Mouse (Mus musculus): ENCODE data around the gene Ppfibp1. TPM values are rescaled to one million over a fixed set of nuclear protein-coding genes. Genes with fewer than 3 reads are reported as not detected.

Ppfibp1 gene
- total RNA-seq, 2 experiments from 2014 or later, result 32.7 to 33.7 TPM

- no peak for DNase-seq
Measured at GRCm38 (mm10) chr6:146913489-146914198, 25.4 kb downstream of the Ppfibp1 start.

GRCm38 (mm10) chr6:146915808-146916207 lies 27.5 kb downstream of the Ppfibp1 start:
- no peak for DNase-seq

- DNase-seq, result no peak
Measured at GRCm38 (mm10) chr6:146917396-146917795, 29.1 kb downstream of the Ppfibp1 start.

- no peak for DNase-seq
Measured at GRCm38 (mm10) chr6:146918341-146918740, 30.1 kb downstream of the Ppfibp1 start.

- no peak for DNase-seq
Measured at GRCm38 (mm10) chr6:146926415-146926980, 38.2 kb downstream of the Ppfibp1 start.

- DNase-seq, result no peak
Measured at GRCm38 (mm10) chr6:146928108-146928507, 39.8 kb downstream of the Ppfibp1 start.

- no peak for DNase-seq
Measured at GRCm38 (mm10) chr6:146929031-146929430, 40.7 kb downstream of the Ppfibp1 start.

GRCm38 (mm10) chr6:146933123-146933522 lies 44.8 kb downstream of the Ppfibp1 start:
- no peak for DNase-seq

- peak; percentile 64 for DNase-seq
Measured at GRCm38 (mm10) chr6:146935957-146936356, 47.7 kb downstream of the Ppfibp1 start.

GRCm38 (mm10) chr6:146939026-146939425 lies 50.7 kb downstream of the Ppfibp1 start:
- no peak for DNase-seq

- DNase-seq, result no peak
Measured at GRCm38 (mm10) chr6:146941505-146942275, 53.4 kb downstream of the Ppfibp1 start.

GRCm38 (mm10) chr6:146944009-146944408 lies 55.7 kb downstream of the Ppfibp1 start:
- no peak for DNase-seq

GRCm38 (mm10) chr6:146944830-146945229 lies 56.5 kb downstream of the Ppfibp1 start:
- no peak for DNase-seq

- no peak for DNase-seq
Measured at GRCm38 (mm10) chr6:146946327-146947029, 58.2 kb downstream of the Ppfibp1 start.

- DNase-seq, result no peak
Measured at GRCm38 (mm10) chr6:146947186-146947585, 58.9 kb downstream of the Ppfibp1 start.

- no peak for DNase-seq
Measured at GRCm38 (mm10) chr6:146949682-146950453, 61.6 kb downstream of the Ppfibp1 start.

- DNase-seq, result no peak
Measured at GRCm38 (mm10) chr6:146950454-146950832, 62.2 kb downstream of the Ppfibp1 start.

GRCm38 (mm10) chr6:146954258-146954657 lies 66.0 kb downstream of the Ppfibp1 start, which contains the start of gene 1700034J05Rik:
Gene 1700034J05Rik (minus strand): TSS chr6:146954422.
- no peak for DNase-seq

GRCm38 (mm10) chr6:146955475-146955874 lies 67.2 kb downstream of the Ppfibp1 start:
- no peak for DNase-seq

GRCm38 (mm10) chr6:146955896-146956295 lies 67.6 kb downstream of the Ppfibp1 start:
- DNase-seq, result no peak

- no peak for DNase-seq
Measured at GRCm38 (mm10) chr6:146956961-146957360, 68.7 kb downstream of the Ppfibp1 start.

- DNase-seq, result no peak
Measured at GRCm38 (mm10) chr6:146958694-146959093, 70.4 kb downstream of the Ppfibp1 start.
